Mouse (Mus musculus): ENCODE measurements around the gene L2hgdh.

The L2hgdh gene

DNA sequence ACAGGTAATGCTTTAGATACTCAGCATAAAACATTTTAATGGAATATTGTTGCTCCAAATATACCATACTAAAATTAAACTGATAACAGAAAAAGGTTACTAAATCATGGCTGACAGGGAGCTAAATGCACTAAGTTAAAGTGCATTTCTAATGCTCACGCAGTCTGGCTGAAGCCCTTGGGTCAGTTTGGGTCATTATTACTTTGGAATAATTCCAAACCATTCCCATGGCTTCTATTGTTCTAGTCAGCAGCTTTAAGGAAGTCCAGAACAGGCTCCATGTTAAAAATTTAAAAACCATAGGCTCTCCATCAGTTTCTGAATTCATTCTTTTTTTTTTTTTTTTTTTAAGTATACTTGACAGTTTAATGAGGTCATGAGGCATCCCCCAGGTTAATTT lies 50.5 kb downstream of the L2hgdh start:
- peak; percentile 19 for DNase-seq (ENCODE audit: low read depth, low spot score)

DNA sequence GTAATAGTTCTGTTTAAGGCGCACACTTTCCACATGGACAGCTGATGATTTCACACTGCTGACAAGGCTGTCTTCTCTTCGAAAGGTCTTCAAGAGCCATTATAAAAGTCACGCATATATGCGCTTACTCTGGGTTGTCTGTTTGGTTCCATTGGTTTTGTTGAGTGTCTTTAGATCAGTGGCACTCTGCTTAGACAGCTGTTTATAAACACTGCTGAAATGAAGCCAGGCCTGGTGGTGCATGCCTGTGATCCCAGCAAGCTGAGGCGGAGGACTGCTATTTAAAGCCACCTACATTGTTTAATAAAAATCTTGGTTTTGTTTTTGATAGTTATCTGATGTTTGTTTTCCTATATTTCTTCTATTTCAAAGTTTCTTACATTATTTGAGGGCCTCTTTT lies 58.0 kb downstream of the L2hgdh start:
- no peak for DNase-seq (ENCODE audit: low read depth, low spot score)

DNA sequence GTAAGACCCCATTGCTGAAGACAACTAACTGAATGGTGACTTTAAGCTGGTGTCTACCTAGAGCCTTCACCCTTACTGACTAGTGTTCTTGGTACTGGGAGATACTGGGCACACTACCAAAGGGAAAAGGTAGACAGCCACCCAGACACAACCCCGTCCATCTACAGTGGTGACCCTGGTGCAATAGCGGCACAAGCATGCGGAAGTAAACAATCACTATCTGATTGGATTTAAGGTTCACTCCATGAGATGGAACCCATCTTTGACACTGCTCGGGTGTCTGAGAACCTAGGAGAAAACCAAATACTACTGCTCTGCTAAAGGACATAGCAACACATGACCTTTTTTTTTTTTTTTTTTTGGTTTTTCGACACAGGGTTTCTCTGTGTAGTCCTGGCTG lies 63.0 kb downstream of the L2hgdh start:
- DNase-seq (ENCODE audit: low read depth, low spot score): no peak

DNA sequence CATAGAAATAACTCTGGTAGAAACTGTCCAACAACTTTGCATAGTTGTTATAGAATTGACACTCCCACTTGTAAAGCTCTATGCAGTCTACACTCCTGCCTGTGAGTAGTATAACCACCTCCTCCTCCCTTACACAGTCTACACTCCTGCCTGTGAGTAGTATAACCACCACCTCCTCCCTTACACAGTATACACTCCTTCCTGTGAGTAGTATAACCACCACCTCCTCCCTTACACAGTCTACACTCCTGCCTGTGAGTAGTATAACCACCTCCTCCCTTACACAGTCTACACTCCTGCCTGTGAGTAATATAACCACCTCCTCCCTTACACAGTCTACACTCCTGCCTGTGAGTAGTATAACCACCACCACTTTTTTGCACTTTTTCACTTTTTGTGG lies 70.7 kb downstream of the L2hgdh start:
- peak; percentile 14 for DNase-seq (ENCODE audit: low read depth, low spot score)

DNA sequence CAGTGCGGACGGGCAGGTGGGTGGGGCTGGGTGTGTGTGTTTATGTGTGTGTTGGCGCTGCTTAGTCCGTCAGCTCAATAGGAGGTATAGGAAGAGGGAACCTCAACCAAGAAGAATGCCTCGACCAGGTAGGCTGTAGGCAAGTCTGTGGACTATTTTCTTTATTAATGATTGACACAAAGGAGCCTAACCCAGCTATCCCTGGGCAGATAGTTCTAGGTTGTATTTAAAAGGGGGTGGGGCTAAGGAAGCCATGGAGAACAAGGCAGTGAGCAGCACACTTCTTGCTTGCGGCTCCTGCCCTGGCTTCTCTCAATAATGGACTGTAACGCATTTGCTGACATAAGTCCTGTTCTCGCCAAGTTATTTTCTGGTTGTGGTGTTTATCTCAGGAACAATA lies 75.2 kb downstream of the L2hgdh start:
- DNase-seq (ENCODE audit: low read depth, low spot score): no peak

DNA sequence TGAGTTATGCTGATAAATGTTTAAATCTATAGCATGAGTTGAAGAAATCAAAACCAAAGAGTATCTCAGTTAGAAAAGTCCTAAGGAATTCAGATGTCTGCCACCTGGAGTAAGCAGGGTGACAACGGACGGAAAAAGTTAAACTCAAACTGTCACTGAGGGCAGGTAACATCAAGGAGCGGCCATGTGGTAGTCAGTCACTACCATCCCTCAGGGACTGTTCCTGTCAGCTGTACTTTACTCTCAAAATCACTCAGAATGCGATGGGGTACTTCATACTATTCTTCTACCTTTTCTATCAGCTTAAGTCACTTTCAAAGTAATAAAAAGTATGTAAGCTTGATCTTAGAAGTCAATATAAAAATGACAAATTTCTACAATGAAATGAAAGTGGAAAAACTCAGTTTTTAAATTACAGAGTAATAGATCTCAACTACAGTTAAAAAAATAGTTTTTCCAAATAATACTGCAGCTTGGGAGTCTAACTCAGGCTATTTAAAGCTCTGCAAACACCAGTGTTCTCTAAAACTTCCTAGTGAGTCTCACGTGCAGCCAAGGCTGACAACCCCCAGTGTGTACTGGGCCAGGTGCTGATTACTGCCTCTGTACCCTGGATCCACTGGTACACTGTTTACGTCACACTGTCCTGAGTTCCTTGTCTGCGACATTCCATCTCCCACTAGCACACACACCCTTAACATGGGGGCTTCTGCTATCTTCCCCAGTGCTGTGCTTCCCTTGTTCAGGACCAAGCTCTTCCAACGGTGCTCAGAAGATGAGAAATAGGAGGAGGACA lies 78.7 kb downstream of the L2hgdh start:
- DNase-seq (ENCODE audit: low read depth, low spot score): peak; percentile 7

DNA sequence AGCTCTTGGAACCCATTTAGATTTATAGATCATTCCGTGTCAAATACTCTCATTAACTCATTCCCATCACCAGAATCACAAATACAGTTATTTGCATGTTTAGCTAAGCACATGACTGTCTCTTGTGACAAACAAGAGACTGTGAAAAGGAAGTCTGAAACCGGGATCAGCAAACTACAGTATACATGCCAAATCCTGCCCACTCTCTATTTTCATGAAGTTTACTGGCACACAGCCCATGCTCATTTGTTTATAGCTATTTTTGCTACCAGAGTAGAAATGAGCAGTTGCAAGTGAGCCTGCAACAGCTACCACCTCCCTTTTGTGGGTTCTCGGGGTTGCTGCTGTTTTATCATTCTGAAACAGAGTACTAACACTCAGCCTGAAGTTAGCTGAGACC lies 79.8 kb downstream of the L2hgdh start:
- peak; percentile 76 for DNase-seq (ENCODE audit: low read depth, low spot score)

DNA sequence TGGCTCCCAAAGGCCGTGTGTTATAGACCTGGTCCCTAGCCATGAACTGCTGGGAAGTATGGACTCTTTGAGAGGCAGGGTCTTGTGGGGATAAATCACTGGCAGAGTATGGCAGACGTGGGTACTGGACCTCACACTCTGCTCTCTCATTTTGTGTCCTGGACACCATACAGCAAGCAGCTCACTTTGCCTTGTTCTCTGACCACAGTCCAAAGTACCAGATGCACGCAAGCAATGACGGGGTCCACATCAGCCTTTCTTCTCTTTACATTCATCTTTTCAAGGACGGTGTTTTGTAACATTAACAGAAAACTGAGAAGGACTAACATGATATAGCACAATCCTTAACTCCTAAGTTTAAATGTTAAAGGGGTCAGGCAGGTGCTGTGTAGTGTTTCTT lies 81.8 kb downstream of the L2hgdh start:
- no peak for DNase-seq (ENCODE audit: low read depth, low spot score)

All from brain, adult 2 months (tissue).